Mouse (Mus musculus) gastrocnemius, postnatal 36 days (tissue): ENCODE measurements at regions not wholly inside any gene's neighbourhood (a gene's known extent, or its start where the extent isn't known, plus 50 kb on each side); places are given as distances from the start of the nearest gene placed in this dataset.
"Not testable (repeated sequence)": the region's sequence is repeated elsewhere in the genome, so short reads cannot be mapped to it uniquely, and the experiment has no call there.

ENCODE experiments used
- DNase-seq, 2 experiments: peaks; one replicate each; pipeline ENCODE4 v3.0.0; 2022
- intact Hi-C: fragments of 180-260 bp; cut with DNase I; formaldehyde crosslinking; loops from one replicate; pipeline ENCODE4 v1.15.1; 2025

DNA sequence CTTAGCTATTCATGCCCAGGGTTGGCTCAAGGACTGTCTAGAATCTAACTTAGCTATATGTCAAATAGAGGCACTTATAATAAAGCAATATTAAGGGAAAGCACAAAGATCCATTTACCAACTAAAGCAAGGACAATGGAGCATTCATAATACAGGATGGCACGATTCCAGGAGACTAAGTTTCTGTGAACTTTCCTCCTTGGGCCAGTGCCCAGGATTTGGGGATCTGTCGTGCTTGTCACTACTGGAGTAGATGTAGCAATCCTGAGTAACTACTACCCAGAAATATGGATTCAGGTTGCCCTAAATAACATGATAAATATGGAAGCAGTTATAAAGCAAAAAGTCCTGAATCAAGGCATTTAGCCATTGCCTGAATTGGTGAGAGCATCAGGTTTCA, 233.7 kb downstream of the AI429214 start:
- intact Hi-C loops, result no loop called here

GRCm38 (mm10) chr8:37237306-37237705, 243.9 kb downstream of the AI429214 start:
- intact Hi-C loops, result no loop called here
- no peak for DNase-seq

More for the DNA sequence above, 233.7 kb downstream of the AI429214 start:
- no peak for DNase-seq

GRCm38 (mm10) chr8:37239354-37239753, 245.9 kb downstream of the AI429214 start:
- DNase-seq, result no peak
- intact Hi-C loops, result no loop called here

GRCm38 (mm10) chr8:37251234-37251633, 257.8 kb downstream of the AI429214 start:
- DNase-seq, intact Hi-C loops: not testable (repeated sequence)

- intact Hi-C loops, result no loop called here
- no peak for DNase-seq
Measured at GRCm38 (mm10) chr8:37291069-37291850, 297.9 kb downstream of the AI429214 start.
